Mouse (Mus musculus): ENCODE measurements around the gene Jmjd1c.

DNA sequence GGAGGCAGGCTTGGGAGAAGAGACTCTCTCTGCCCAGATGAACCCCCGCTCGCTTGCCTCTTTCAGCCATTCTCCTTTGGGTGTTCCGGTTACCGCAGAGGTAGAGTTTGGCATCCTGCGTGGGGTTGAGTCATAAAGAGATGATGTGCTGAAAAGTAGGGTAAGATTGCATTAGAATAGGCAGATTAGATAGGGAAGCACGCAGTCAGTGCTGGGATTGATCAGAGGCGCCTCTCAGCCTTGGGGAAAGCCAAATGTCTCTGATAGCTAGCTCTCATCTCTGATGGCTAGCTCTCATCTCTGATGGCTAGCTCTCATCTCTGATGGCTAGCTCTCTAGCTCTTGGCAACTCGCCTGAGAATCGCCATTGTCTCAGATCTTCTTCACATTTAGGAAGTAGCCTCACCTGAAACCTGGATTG is 4.9 kb downstream of the Jmjd1c start:
- no peak for TF ChIP-seq CTCF (IDR thresholded peaks at IDR 0.05; ENCODE audit: low read depth)
- TF ChIP-seq EP300 (optimal IDR thresholded peaks at IDR 0.05), result no peak
